Mouse (Mus musculus): ENCODE results near the gene Tmem131.

GRCm38 (mm10) chr1:36804259-36804658 lies 139.2 kb downstream of the Tmem131 start:
- TF ChIP-seq CTCF (IDR thresholded peaks at IDR 0.05; ENCODE audit: low read depth) (no peak), EP300 (IDR thresholded peaks at IDR 0.05; ENCODE audit: low read depth) (no peak)
